Mouse (Mus musculus): ENCODE measurements around the gene Gcgr. TPM values are rescaled to one million over a fixed set of nuclear protein-coding genes. Genes with fewer than 3 reads are reported as not detected.
A peak's percentile ranks its signal among the peaks of the same experiment; 100 is the strongest.
"Not testable (repeated sequence)": the region's sequence is repeated elsewhere in the genome, so short reads cannot be mapped to it uniquely, and the experiment has no call there.

Gene Gcgr
- total RNA-seq, 2 experiments from 2014 or later, result 0.18 to 0.25 TPM

- DNase-seq, result no peak
- intact Hi-C loops (cut with DNase I), result no loop called here
Observed at GRCm38 (mm10) chr11:120501018-120501417, 29.5 kb upstream of the Gcgr start.

- intact Hi-C loops (cut with DNase I), result no loop called here
- no peak for DNase-seq
Observed at GRCm38 (mm10) chr11:120501701-120502100, 28.8 kb upstream of the Gcgr start.

- no peak for DNase-seq
- intact Hi-C loops (cut with DNase I), result no loop called here
Observed at GRCm38 (mm10) chr11:120505661-120506060, 24.8 kb upstream of the Gcgr start.

GRCm38 (mm10) chr11:120506899-120507298 is 23.6 kb upstream of the Gcgr start:
- no peak for DNase-seq
- intact Hi-C loops (cut with DNase I), result no loop called here

- DNase-seq, result no peak
- intact Hi-C loops (cut with DNase I), result no loop called here
Observed at GRCm38 (mm10) chr11:120507611-120508289, 22.7 kb upstream of the Gcgr start.

GRCm38 (mm10) chr11:120508290-120508870 is 22.1 kb upstream of the Gcgr start:
- no peak for DNase-seq
- intact Hi-C loops (cut with DNase I), result no loop called here

- intact Hi-C loops (cut with DNase I), result loop anchor here (5.0 kb wide), 1 partner anchor 182 kb away; no protein-coding TSS in a partner anchor
- DNase-seq, result no peak
Observed at GRCm38 (mm10) chr11:120509940-120510339, 20.6 kb upstream of the Gcgr start.

- intact Hi-C loops (cut with DNase I), result loop anchor here (5.0 kb wide), 1 partner anchor 182 kb away; no protein-coding TSS in a partner anchor
- no peak for DNase-seq
Observed at GRCm38 (mm10) chr11:120510375-120511030, 20.0 kb upstream of the Gcgr start.

- DNase-seq, result no peak
- intact Hi-C loops (cut with DNase I), result loop anchor here (5.0 kb wide), 1 partner anchor 179 kb away; no protein-coding TSS in a partner anchor
Observed at GRCm38 (mm10) chr11:120512790-120513453, 17.6 kb upstream of the Gcgr start.

GRCm38 (mm10) chr11:120514262-120514661 is 16.2 kb upstream of the Gcgr start:
- intact Hi-C loops (cut with DNase I), result loop anchor here (5.0 kb wide), 1 partner anchor 178 kb away; no protein-coding TSS in a partner anchor
- not testable (repeated sequence) for DNase-seq

GRCm38 (mm10) chr11:120515611-120516010 is 14.9 kb upstream of the Gcgr start:
- intact Hi-C loops (cut with DNase I), result loop anchor here (1.0 to 2.0 kb wide), 3 partner anchors 21 to 97 kb away; no protein-coding TSS in a partner anchor
- DNase-seq, result peak; percentile 88 to 91

GRCm38 (mm10) chr11:120517147-120517546 is 13.4 kb upstream of the Gcgr start:
- no peak for DNase-seq
- intact Hi-C loops (cut with DNase I), result loop anchor here (2.0 kb wide), 1 partner anchor 20 kb away; no protein-coding TSS in a partner anchor

- DNase-seq, result peak; percentile 63
- intact Hi-C loops (cut with DNase I), result no loop called here
Observed at GRCm38 (mm10) chr11:120518027-120518426, 12.5 kb upstream of the Gcgr start.

- no peak for DNase-seq
- intact Hi-C loops (cut with DNase I), result no loop called here
Observed at GRCm38 (mm10) chr11:120518558-120518957, 11.9 kb upstream of the Gcgr start.

- intact Hi-C loops (cut with DNase I), result loop anchor here (2.0 to 5.0 kb wide), 2 partner anchors 29 to 193 kb away; partner anchors contain the start of genes Cenpx, Lrrc45 and Mcrip1
- DNase-seq, result peak; percentile 50 to 60
Observed at GRCm38 (mm10) chr11:120519738-120520137, 10.8 kb upstream of the Gcgr start.

- intact Hi-C loops (cut with DNase I), result loop anchor here (2.0 to 5.0 kb wide), 2 partner anchors 28 to 192 kb away; partner anchors contain the start of genes Cenpx, Lrrc45 and Mcrip1
- no peak for DNase-seq
Observed at GRCm38 (mm10) chr11:120520498-120520897, 10.0 kb upstream of the Gcgr start.

- intact Hi-C loops (cut with DNase I), result loop anchor here (2.0 to 5.0 kb wide), 2 partner anchors 28 to 191 kb away; partner anchors contain the start of genes Cenpx, Lrrc45 and Mcrip1
Observed at GRCm38 (mm10) chr11:120520967-120521540, 9.4 kb upstream of the Gcgr start.

GRCm38 (mm10) chr11:120522581-120522980 is 7.9 kb upstream of the Gcgr start:
- no peak for DNase-seq
- intact Hi-C loops (cut with DNase I), result loop anchor here (5.0 kb wide), 1 partner anchor 190 kb away; the partner anchor contains the start of genes Cenpx and Lrrc45

More at GRCm38 (mm10) chr11:120520967-120521540, 9.4 kb upstream of the Gcgr start:
- DNase-seq, result peak; percentile 58 to 71

GRCm38 (mm10) chr11:120525959-120526358 is 4.5 kb upstream of the Gcgr start:
- intact Hi-C loops (cut with DNase I), result no loop called here
- DNase-seq, result no peak
